Mouse (Mus musculus): ENCODE data around the gene Lif.

- TF ChIP-seq CTCF (conservative IDR thresholded peaks at IDR 0.05; ENCODE audit: insufficient read depth, insufficient read length, low read depth, low read length) (no peak), POLR2A (IDR thresholded peaks at IDR 0.05; ENCODE audit: low read depth, low read length) (no peak)
These were observed 8.2 kb upstream of the Lif start for GRCm38 (mm10) chr11:4249151-4249550.

Data from kidney, adult 2 months (tissue).